Mouse (Mus musculus): Measurements from ENCODE around the gene Fmod. TPM values are rescaled to one million over a fixed set of nuclear protein-coding genes. Genes with fewer than 3 reads are reported as not detected.

The Fmod gene
- total RNA-seq, 4 experiments from 2014 or later = 25.4 to 104 (median 52.6) TPM

DNA sequence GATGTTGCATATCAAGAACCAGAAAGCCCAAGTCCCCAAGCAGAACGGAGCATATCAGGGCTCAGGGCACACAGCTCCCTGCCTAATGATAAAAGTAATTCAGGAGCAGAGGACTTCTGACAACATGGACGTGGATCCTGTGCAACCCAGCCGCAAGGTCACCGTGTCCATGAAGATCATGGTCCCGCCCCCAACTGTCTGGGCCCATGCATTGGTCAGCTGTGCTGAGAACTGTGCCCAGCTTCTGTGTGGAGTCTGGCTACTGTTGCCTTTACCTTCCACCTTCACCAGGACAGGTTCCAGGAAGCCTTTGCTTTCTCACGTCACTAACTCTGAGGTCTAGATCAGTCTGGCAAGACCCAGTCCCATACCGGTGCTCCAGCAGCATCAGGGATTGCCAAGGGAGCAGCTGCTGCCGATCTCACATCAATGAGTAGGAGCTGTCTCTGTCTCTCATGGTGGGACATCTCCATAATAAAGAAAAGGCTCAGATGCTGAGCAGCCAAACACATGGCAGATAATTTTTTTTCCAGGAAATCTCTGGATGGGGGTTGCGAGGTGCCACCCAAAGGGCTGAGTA is 18.7 kb downstream of the Fmod start:
- DNase-seq (ENCODE audit: low spot score in 2 of 2) = no peak

DNA sequence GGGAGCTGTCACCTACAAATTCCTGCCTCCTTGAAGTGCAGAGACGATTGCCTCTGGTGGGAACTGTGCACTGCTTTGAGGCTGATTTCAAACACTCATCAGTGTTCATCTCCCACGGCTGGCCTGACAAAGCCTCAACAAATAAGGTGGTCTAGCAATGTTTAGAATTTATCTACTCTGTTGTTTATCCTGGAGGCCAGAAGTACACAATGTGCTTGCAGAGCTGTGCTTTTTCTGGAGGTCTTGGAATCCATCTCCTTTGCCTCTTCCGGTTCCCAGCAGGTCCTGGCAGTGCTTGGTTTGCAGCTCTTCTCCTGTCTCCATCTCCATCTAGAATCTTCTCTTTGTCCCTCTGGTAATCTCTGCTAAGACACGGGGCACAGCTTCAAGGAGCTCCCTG is 19.2 kb downstream of the Fmod start:
- DNase-seq (ENCODE audit: low spot score in 2 of 2) = no peak

- no peak for DNase-seq (ENCODE audit: low spot score in 2 of 2)
Measured at GRCm38 (mm10) chr1:134057736-134058135, 20.7 kb downstream of the Fmod start.

GRCm38 (mm10) chr1:134058870-134059269 is 21.8 kb downstream of the Fmod start:
- no peak for DNase-seq (ENCODE audit: low spot score in 2 of 2)

- DNase-seq (ENCODE audit: low spot score in 2 of 2) = no peak
Measured at GRCm38 (mm10) chr1:134059739-134060695, 23.0 kb downstream of the Fmod start.

GRCm38 (mm10) chr1:134060849-134061569 is 24.0 kb downstream of the Fmod start:
- DNase-seq (ENCODE audit: low spot score in 2 of 2) = peak; percentile 80 to 84

DNA sequence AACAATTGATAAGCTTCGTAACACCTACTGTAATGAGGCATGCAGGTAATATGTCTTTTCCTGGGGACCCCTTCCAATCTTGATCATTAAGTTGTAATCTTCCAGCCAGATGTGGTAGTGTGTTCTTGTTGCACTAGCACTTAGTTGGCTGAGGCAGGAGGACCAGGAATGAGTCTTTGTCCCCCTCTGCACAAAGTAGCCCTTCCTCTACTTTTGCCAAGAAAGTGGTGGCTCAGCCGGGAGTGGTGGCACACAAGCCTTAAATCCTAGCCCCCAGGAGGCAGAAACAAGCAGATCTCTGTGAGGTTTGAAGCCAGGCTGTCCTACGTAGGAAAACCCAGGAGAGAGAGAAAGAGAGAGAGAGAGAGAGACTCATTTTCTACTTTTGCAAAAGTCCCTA is 24.9 kb downstream of the Fmod start:
- DNase-seq (ENCODE audit: low spot score in 2 of 2) = no peak

DNA sequence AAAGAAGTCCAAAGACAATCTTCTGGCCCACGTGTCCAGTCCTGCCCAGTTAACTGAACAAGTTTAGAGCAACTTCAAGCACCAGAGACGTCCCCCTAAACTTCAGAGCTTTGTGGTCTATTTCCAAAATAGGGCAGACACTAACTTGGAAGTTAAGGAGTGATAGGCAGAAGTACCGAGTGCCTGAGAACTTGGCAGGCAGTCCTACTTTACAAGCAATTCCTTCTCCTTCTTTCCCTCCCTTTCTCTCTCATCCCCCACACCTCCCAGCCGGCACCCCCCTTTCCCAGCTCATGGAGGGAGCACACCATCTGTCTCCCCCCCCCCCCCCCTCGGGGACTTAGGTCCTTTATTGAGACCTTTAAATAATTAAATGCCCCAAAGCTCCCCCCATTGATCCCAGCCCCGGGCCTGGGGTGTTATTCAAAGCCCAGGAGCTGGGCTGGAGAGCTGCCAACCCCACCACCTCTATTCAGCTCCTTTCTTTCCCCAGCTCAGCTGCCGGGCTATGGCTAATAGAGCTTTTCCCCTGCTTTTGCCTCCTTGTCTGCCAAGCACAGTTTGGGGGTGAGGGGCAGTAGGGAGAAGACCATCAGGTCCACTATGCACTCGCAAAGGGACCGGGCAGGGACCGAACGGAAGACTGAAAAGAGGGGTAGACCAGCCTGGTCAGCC is 25.5 kb downstream of the Fmod start:
- no peak for DNase-seq (ENCODE audit: low spot score in 2 of 2)

GRCm38 (mm10) chr1:134063086-134063772 is 26.2 kb downstream of the Fmod start:
- DNase-seq (ENCODE audit: low spot score in 2 of 2) = peak in 1 of 2 experiments; percentile 59

- no peak for DNase-seq (ENCODE audit: low spot score in 2 of 2)
Measured at GRCm38 (mm10) chr1:134063773-134064125, 26.7 kb downstream of the Fmod start.

GRCm38 (mm10) chr1:134064296-134064831 is 27.3 kb downstream of the Fmod start:
- DNase-seq (ENCODE audit: low spot score in 2 of 2) = no peak

DNA sequence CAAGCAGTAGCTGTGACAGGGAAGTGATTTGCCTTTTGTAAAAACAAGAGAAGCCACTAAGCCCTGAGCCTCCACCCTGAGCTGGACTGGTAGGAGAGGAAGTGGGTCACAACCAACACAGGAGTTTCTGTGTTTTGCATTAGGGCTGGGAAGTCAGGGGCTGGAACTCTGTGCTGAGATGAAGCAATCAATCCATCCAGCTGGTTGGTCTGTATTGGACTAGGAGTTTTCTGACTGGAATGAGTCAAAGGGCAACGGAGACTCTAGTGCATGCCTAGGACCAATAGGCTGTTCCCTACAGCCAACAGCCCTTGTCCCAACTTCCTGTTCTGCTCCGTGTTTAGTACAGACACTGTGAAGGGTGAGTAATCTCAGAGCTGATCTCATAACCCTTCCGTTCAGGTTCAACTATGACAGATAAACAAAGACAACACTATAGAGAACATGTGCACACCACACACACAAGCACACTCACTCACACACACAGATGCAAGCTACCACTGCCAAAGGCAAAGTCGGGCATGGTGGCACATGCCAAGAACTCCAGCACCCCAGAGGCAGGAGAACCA is 28.3 kb downstream of the Fmod start:
- DNase-seq (ENCODE audit: low spot score in 2 of 2) = no peak

DNA sequence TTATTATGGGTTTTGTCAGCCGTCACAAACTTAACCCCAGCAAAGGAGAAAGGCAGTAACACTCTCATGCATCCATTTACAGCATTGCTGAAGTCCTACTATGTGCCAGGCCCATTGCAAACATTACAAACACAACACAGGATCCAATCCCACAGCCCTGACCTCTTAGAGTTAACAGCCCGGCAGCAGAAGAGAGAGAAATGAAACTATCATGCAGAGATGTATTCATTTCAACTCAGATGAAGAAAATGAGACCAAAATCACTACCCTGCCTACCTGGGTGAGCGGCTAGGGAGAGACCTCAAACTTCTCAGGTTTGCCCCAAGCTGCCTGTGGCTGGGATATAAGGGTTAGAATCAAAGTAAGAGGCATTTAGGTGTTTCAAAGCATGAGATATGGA is 29.5 kb downstream of the Fmod start:
- DNase-seq (ENCODE audit: low spot score in 2 of 2) = no peak

GRCm38 (mm10) chr1:134067143-134067619 is 30.1 kb downstream of the Fmod start:
- DNase-seq (ENCODE audit: low spot score in 2 of 2) = no peak

DNA sequence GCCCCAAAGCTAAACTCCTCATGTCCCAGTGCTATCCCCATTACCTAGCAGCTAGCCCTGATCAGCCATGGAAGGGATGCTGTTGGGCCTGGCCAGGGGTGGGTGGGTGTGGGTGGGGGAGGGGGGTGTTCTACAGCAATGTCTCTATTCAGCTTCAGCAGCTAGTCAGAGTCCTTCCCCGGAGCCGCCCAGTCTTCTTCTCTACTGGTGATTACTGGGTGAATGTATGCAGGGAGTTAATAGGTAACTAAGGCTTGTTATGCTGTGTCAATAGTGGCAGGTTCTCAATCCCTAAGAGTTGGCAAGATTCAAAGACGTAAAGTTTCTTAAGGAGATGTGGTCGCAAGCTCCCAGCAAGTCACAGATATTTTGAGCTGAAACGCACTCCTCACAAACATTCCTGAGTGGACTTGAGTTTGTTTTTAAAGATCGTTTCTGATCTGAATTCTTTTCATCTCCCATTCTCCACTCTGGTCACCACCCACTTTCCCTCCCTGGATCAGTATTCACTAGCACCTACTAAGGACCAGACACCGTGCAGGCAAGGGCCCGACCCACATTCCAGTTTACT is 33.1 kb downstream of the Fmod start:
- DNase-seq (ENCODE audit: low spot score in 2 of 2) = no peak

DNA sequence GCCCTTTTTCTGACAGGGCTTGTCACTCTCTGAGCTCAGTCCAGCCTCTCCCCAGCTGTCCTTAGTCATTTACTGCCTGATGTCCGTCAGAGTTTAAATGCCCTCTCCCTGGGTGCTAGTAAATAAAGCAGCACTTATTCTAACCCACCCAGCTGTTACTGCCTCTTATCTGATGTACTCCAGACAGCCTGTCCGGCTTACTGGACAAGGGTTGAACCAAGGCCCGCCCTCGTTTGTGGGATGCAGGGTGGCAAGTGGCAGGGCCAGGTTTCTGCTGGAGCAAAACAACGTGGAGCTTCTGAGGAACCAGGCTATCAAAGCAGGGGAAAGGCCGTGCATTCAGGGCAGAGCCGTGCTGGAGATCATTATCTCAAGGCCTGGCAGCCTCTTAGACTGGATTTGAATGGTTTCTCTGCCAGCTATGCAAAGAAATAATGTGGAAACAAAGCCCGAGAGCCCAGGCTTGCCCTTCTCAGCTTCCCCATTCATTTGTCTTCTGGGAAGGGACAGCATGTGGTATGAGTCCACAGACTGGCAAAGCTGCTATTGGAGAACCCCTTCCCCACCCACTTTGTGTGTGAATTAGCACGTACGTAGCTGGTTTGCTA is 34.5 kb downstream of the Fmod start:
- no peak for DNase-seq (ENCODE audit: low spot score in 2 of 2)

DNA sequence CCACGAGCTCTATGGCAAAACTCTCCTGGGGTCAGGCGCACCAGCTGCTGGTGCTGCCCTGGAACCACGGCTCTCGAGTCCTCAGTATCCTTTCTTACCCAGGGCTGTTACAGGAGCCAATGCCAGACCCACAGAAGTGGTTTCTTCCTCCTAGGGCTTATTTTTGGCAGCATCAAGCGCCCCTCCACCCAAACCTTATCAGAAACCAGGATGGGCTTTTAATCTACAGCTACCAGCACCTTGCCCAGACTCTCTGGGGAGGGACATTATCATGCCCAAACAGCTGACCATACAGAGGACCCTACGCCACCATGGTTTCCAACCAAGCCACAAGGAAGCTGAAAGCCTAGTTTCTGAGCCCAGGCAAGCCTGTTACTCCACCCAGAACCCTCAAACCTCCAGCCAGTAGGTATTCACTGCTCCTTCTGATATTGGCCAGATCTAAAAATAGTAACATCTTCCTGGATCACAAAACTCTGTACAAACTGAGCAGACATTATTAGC is 36.1 kb downstream of the Fmod start:
- no peak for DNase-seq (ENCODE audit: low spot score in 2 of 2)

DNA sequence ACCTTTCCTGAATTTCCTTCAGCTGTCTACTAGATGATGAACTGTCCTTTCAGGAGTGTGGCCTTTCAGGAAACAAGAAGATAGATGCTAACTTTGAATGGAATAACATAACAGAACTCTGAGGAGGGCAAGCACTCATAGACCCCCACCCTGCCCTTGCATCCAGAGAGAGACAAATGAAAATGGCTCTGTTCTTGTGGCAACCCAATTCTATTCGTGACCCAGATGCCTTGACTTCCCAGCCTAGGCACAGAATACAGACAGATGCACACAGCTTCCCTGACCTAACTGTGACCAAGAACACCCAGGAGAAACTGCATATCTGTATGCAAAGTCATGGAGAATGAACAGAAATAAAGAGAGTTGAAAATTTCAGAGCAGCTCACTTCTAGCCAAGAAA is 36.6 kb downstream of the Fmod start:
- DNase-seq (ENCODE audit: low spot score in 2 of 2) = no peak

DNA sequence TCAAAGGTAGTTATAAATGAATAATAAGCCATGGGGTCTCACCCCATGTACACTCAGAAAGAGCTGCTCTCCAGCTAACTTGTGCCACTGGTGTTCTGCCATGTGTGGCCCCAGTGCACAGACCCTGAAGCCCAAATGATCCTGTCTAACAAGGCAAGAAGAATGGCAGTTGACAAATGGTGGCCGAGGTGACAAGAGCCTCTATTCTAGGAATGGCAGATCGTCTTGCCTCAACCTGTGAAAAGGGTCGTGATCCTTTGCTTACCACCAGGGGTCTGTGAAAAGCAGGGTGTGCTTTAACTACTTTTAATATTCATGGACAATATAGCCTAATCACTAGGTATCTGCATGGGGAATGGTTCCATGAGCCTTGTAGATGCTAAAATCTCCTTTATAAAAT is 37.1 kb downstream of the Fmod start:
- no peak for DNase-seq (ENCODE audit: low spot score in 2 of 2)
